Mouse (Mus musculus): Measurements from ENCODE around the gene Mettl17.
A peak's percentile ranks its signal among the peaks of the same experiment; 100 is the strongest.
"Not testable (repeated sequence)": the region's sequence is repeated elsewhere in the genome, so short reads cannot be mapped to it uniquely, and the experiment has no call there.

The Mettl17 gene

DNA sequence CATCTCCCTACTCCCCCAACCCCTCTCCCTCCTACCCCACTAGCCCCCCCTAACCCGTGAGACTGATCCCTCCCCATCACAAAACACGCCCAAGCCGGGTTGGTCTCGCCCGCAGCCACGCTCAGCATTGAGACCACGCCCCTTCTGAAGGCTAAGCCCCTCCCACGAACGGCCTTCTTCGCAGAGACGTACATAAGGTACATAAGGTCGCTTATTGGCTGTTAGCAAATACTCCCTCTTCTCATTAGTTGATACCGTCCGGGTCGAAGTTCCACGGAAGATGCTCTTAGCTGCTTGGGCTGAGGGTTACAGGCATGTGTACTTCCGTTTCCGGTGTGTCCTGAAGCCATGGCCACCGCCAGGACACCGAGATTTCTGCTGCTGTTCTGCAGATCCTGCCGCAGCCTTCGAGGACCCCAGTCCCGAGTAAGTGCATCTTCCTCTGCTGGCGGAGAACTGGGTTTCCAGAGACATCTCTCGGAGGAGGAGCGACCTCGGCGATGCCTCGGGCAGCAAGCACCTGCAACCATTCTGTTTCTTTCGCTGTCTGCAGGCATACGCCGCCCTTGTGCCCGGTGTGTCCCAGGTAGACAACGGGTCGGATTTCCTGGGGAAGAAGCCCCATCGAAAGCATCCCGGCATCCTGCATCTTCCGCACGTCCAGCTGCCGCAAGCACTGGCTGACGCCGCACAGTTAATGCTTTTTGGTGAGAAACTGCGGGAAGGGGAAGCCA is at the start of gene Mettl17:
TSS of gene Mettl17 (plus strand) at position 245 of the 734 bp plus-strand sequence.
- DNase-seq (ENCODE audit: low spot score) = peak; percentile 98

DNA sequence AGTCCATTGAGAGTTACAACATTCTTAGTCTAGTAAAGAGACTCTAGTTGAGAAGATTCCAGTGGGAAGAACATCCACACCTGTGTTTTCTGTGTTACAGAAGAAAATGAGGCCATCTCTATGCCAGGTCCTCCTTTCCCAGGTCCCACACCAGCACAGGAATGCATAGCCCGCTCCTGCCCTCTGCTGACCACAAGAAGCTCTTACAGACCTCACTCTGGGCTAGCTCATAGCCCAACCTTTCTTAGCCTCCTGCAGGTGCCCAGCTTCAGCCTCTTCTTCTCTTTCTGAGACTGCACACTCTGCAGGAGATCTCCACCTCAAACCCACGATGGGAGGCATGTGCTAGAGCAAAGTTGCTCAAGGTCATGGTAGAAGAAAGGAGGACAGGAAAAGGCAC is 46.2 kb upstream of the Mettl17 start:
- peak; percentile 11 for DNase-seq (ENCODE audit: low spot score)

DNA sequence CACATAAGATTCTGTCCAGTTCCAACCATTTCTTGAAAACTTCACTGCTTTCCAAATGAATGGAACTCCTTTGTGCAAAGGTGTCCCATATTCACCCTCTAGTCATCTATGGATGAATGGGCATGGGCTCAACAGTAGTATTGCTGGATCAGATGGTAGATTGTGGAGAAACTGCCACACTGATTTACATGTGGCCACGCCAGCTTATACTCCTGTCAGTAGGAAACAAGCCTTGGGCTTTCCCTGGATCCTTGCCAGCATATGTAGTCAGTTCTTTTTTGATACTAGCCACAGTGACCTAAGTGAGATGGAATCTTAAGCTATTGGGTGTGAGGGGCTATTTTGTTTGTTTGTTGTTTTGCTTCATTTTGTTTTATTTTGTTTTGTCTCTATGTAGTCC is 42.4 kb upstream of the Mettl17 start:
- DNase-seq (ENCODE audit: low spot score) = no peak

DNA sequence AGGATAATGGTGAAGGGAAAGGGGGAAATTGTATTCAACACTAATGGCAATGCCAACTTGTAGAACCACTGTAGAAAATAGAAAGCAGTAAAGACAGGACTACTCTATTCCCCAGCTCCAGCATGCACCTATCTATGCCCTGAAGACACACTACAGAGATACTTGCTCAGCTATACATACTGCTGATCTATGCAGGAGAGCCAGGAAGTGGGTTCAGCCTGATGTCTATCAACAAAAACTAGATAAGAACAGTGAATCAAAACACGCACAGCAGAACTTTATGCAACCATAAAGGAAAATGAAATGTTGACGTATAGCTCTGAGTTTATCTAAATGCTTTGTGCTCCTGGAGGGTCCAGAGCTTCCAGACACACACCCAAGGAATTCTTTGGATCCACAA is 41.9 kb upstream of the Mettl17 start:
- DNase-seq (ENCODE audit: low spot score) = no peak

DNA sequence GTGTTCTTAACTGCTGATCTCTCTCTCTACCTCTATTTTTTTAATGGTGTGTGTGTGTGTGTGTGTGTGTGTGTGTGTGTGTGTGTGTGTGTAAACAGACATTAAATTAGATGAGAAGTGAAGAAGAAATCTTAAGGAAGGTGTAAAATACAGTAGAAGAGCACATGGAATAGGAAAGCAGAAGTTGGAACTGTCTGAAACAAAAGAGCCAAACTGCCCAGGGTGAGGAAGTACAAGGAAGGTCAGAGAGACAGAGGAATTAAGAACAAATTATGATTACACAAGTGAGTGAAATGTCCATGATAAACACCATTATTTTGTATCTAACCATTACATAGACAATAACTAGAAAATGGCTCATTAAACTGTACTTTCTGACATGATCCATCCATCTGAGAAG is 40.8 kb upstream of the Mettl17 start:
- no peak for DNase-seq (ENCODE audit: low spot score)

DNA sequence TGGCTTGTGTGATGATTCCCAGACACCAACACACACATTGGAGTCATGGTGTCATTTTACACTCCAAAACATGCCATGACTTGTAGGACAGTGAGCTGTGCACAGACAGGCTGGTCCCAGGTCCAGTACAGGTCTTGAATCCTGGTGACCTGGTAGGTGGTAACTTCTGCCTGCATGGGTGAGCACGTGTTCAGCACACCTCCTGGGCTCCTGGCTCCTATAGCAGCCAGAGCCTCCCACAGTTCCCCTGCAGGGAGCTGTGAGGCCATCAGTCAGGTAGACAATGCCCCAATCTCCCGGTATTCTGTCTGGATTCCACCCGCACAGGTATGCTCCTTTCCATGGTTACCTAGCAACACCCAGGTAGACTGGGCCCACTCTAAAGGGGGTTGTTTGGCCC is 38.1 kb upstream of the Mettl17 start:
- no peak for DNase-seq (ENCODE audit: low spot score)

DNA sequence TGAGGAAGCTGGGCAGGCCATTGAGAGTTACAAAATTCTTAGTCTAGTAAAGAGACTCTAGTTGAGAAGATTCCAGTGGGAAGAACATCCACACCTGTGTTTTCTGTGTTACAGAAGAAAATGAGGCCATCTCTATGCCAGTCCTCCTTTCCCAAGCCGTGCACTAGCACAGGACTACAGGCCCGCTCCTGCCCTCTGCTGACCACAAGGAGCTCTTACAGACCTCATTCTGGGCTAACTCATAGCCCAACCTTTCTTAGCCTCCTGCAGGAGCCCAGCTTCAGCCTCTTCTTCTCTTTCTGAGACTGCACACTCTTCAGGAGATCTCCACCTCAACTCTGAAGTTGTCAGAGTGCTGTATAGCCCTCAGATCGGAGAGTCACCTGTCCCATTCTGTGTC is 33.6 kb upstream of the Mettl17 start:
- peak; percentile 47 for DNase-seq (ENCODE audit: low spot score)

DNA sequence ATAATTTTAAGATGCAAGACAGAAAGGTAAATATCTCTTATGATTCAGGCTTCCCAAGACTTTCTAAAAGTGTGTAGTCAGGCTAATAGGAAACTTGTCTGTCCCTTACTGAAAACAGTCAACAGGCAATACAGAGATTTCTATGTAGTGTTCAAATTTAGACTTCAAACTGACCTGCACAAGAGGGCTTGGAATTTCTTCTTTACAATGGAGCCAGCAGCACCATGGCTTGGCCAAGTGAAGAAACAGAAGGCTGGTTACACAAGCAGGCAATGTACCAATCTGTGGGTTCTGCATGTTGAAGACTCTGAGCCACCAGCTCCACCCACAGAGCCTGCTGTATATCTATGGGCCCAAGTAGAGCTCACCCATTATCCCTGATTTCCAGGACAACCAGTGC is 31.2 kb upstream of the Mettl17 start, which contains the start of gene Ear6:
TSS of gene Ear6 (plus strand) at position 301 of the 400 bp plus-strand sequence.
- no peak for DNase-seq (ENCODE audit: low spot score)

DNA sequence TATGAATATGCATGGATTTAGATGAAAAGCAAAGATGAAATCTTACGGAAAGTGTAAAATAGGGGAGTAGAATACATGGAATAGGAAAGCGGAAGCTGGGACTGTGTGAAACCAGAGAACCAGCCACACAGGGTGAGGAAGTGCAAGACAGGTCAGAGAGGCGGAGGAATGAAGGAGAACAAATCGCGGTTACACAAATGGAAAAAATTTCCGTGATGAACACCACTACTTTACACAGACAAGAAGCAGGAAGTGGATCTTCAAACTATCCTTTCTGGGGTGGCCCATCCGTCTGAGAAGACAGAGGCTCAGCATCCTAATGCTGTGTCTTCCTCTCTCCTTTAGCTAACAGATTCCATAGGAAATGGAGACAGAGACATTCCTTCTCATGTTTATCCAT is 29.4 kb upstream of the Mettl17 start:
- not testable (repeated sequence) for DNase-seq (ENCODE audit: low spot score)

DNA sequence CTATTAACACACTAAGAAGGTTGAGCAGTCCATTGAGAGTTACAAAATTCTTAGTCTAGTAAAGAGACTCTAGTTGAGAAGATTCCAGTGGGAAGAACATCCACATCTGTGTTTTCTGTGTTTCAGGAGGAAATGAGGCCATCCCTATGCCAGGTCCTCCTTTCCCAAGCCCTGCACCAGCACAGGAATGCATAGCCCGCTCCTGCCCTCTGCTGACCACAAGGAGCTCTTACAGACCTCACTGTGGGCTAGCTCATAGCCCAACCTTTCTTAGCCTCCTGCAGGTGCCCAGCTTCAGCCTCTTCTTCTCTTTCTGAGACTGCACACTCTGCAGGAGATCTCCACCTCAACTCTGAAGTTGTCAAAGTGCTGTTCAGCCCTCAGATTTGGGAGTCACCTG is 21.0 kb upstream of the Mettl17 start:
- DNase-seq (ENCODE audit: low spot score) = peak; percentile 45

DNA sequence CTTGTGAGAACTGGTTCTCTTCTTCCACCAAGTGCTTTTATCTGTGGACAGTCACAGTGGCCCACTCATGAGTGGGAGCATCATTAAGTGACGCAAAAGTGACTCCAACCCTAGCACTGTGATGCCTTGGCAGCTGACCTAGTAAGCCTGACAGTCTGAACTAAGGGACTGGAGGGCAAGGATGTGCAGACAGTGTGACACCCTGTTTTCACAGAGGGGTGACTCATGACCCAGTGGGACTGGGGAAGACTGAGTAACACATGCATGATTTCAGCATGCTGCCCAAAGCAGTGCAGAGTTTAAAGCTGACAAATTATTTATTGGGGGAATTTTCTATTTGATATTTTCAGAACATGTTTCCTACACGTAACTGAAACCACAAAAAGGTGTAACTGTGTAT is 13.9 kb upstream of the Mettl17 start:
- no peak for DNase-seq (ENCODE audit: low spot score)

DNA sequence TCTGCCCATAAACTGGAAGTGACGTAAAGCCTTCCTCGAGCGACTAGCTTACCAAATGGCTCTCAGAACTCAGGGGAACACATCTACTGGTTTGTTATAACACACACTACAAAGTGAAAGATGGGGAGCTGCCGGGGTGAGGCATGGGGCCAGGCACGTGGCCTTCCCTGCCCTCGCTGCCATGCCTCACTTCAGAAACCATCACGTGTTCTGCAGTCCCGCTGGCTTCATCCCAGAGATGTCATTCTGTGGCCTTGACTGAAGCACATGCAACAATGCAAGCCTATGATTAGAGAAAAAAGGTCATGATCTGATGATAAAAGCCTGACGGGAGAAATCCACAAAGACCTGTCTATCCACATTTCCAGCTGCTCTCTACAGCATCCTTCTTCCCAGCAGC is 12.9 kb upstream of the Mettl17 start:
- no peak for DNase-seq (ENCODE audit: low spot score)

DNA sequence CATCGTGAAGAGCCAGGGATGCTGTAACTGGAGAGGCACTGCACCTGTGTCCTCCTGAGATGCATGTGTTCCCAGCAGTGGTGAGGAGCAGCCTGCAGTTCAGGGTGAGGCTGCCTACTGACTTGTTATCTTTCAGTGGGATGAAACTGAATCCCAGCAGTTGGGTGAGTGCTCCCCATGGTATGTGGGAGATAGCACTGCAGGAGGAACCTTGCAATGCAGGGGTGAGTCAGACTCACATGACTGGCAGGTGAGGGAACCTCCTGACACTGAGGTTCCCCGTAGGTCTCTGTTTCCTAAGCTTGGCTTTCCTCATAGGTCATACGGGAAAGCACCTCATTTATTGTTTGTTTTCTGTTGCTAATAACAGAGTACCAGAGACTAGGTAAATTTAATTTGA is 7.1 kb upstream of the Mettl17 start:
- DNase-seq (ENCODE audit: low spot score) = no peak

DNA sequence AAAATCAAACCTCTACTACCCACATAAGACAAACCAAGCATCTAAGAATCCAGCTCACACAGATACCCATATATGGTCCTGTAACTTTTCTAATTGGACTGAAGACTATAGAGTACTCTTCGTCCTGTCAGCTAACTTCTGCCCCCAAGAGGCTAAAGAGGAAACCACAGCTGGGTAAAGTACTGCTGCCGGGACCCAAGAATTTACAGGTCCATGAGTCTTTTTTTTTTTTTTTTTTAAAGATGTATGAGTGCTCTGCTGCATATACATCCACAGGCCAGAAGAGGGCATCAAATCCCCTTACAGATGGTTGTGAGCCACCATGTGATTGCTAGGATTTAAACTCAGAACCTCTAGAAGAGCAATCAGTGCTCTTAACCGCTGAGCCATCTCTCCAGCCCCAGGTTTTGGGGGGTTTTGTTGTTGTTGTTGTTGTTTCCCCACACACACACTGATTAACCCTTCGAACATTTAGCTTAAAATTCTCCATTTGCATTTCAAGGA is 1.1 kb upstream of the Mettl17 start:
- DNase-seq (ENCODE audit: low spot score) = peak; percentile 90

DNA sequence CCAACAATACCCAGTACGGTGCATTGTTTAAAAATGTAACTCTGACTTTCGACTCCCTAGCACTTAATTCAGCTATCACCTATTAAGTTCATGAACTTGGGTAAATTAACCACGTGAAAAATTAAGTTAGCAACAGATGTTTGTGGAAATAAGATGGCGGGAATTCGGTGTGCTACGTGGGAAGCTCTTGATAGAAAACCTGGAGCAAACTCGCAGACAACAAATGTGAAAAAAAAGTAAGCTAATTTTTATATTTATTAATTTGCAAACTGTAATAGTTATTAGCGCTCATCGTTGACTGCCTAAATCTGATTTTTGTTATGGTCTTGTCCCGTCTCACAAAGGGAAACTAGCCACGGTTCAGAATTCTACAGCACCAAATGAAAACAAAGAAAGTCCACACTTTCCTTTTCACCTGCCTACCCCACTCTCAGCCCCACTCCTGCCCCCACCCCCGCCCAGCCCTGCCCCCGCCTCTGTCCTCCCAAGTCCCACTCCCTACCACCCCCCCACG is 554 bp upstream of the Mettl17 start:
- DNase-seq (ENCODE audit: low spot score) = peak; percentile 70

DNA sequence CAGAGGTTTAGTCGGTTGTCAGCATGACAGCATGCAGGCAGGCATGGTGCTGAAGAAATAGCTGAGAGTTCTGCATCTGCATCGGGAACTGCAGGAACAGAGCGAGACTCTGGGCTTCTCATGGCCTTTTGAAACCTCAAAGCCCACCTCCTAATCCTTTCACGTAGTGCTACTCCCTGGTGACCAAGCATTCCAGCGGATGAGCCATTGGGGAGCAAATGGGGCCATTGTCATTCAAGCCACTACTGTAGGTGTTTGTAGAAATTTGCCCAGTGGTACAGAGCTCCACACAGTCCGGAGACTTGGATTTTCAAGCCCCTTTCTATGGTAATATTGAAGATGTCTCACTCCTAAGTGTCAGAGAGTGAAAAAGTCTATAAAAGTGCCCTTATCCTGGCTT is 1.4 kb downstream of the Mettl17 start:
- DNase-seq (ENCODE audit: low spot score) = no peak

DNA sequence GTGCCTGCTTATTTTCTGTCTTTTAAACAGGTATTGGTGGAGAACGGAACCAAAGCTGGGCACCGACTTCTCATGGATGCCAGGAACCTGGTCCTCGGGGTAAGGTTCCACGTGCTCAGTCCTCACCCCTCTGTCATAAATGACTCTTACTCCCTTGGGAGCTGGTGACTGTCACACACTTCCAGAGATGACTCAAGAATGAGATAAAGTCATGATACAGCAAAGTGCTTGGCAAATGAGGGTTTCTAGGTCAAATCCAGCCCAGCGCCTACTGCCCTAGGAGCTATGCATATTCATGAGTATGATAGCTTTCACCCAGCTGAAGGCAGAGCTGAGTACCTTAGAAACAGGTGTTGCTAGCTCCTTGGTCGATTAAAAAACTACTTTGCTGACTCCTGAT is 5.2 kb downstream of the Mettl17 start:
- DNase-seq (ENCODE audit: low spot score) = no peak

DNA sequence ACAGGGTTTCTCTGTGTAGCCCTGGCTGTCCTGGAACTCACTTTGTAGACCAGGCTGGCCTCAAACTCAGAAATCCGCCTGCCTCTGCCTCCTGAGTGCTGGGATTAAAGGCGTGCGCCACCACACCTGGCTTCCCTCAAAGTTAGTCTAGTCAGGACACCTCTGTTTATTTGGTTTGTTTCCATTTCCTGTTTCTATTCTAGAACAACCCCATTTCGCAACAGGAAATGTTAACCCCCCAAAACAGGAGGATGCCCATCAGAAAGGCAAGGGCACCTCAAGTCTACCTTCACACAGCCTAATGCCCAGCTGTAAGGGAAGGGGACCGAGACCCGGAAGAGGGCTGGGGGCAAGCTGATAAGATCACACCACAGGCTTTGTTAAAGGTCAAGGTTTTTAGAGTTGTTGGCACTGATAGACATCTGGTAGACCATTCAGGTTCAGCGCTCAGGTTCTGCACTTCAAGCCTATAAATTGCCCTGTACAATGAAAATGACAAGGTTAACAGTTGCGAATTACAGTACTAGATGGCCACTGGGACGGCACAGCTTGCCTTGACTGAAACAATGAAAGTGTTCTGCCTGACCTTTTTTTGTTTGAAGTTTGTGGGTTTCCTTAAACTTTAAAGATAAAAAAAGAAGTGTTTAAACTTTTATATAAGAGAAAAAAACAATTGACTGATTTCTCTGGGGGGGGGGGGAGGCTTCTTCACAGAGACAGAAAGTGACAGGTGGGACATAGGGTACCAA is 7.7 kb downstream of the Mettl17 start, which contains the start of gene Slc39a2:
TSS of gene Slc39a2 (plus strand) at position 699 of the 749 bp plus-strand sequence.
- DNase-seq (ENCODE audit: low spot score) = no peak

DNA sequence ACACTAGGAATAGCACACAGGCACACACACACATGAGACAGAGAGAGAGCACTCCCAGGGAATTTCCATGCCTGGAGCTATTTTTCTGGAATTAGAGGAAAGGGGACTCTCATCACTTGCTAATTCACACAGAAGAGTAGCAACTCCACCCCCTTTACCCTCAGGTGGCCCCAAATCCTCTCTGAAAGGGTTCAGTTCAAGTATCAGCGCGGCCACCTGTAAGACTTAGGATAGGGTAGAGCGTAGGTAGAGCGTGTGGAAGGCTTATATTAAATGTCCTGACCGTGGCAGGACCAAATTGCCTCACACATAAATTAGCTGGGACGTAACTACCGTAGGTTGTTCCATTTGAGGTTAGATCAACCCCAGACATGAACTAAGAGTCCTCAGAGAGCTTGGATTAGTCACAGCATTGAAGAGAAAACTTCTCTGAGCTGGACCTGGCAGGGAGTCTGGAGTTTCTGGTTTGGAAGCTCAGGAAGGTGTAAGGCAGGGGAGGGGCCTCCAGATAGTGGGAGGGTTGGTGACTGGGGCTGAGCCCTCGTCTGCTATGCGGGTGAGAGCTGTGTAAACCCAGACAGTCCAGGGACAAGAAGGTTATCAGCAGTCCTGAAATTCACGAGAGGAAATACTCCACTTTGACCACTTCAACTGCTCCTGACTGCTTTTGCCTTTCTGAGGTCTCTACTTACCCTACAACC is 8.6 kb downstream of the Mettl17 start:
- DNase-seq (ENCODE audit: low spot score) = no peak

DNA sequence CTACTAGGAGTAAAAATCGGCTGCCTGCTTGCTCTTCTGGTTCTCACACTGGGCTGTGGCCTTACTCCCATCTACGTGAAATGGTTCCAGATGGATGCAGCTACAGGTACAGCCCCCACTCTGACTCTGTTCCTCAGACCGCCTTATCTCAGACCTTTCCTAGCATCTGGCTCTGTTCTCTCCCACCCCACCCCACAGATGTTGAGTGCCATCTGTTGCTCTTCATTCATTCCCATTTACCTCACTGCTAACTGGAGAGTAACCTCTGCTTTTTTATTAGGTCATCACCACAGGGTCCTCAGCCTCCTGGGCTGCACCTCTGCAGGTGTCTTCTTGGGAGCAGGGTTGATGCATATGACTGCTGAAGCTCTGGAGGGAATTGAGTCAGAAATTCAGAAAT is 9.2 kb downstream of the Mettl17 start:
- no peak for DNase-seq (ENCODE audit: low spot score)

DNA sequence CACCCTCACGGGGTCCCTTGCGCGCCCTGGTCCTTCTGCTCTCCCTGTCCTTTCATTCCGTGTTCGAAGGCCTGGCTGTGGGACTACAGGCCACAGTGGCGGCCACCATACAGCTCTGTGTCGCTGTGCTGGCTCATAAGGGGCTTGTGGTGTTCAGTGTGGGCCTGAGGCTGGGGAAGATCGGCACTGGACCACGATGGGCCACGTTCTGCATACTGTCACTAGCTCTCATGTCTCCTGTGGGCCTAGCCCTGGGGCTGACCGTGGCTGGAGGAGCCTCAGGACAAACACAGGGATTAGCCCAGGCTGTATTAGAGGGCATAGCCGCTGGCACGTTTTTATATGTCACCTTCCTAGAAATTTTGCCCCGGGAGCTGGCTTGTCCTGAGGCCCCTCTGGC is 10.4 kb downstream of the Mettl17 start:
- no peak for DNase-seq (ENCODE audit: low spot score)

DNA sequence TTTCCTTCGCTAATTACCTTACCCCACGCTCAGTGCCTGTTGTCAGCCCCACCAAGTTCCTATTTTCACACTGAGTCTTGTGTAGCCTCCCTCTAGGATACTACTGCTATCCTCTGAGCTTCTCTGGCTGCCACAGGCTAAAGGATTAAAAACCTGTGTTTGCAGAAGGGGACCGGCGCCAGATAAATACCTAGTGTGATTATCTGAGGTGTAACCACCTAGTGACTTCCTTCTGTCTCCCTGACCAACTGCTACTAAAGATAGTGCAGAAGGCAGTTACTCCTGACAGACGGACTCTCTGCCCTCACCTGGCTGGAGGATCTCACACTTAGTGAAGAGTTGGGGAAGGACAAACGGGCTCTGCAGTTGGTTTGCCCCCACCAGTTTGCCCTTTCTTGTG is 11.4 kb downstream of the Mettl17 start:
- no peak for DNase-seq (ENCODE audit: low spot score)

Data from embryo, embryonic 10.5 days (tissue).